Mouse (Mus musculus) T-helper 17 cell (primary cell): ENCODE measurements around the gene Fga.

Experiments used
- in situ Hi-C, 2 experiments: fragments of 300-600 bp; cut with MboI, MseI; formaldehyde crosslinking; loops; 1 replicate in 1 of 2; 2 replicates in 1 of 2; pipeline ENCODE4 v1.15.1; 2025; ENCODE audit warnings: high pct_unique_total_duplicates in 2 of 2

Fga gene

DNA sequence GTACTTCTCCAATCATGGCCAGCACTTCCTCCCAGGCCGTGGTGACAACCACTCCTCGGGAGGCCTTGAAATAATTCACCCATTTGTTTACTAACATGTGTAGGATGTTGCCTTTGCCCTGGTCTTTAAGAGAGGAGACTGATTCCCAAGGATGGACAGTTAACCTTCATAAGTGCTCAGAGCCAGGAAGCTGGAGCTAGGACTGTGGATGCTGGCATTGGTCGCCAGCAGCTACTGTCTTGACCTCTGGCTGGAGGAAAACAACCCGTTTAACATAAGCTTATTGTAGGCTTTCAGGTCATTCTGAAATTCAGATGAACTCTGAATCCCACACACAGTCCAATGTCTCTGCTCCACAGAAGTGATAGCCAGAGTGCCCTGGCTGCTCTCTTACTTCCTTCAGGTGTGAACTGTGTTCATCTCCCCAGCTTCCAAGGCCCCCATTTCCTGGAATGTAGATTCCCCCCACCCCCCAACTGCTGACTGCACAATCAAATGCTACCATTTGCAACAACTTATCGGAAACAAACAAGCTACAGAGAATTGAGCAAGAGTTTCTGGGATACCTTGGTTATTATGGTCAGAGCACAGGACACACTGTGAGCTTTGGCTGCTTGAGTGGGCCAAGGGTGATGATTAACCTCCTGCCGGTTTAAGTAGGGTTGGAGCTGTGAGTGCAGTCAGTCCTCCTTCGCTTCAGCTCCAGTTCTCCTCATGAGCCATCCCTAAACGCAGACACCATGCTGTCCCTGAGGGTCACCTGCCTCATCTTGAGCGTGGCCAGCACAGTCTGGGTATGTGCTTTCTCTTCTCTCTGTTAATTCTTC is at the start of gene Fga:
Fga (plus strand) TSS at position 602 of the 827 bp plus-strand sequence.
- in situ Hi-C loops: no loop called here

DNA sequence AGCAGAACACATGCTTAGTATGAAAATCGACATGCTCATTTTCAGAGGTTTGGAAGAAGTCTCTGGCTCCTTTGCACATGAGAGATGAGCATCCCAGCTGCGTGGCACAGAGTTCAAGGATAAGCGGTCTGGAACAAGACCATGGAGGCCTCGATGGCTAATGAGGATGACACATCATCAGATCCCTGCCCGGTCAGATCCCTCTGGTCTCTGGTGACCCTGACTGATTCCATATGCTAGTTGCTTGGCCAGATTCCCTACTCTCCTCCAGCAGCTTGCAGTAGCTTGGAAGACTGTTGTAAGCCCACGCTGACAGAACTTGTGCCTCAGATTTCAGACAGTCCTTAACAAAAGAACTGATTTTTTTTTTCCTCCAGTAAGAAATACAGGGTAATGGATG is 45.1 kb upstream of the Fga start:
- in situ Hi-C loops: no loop called here

DNA sequence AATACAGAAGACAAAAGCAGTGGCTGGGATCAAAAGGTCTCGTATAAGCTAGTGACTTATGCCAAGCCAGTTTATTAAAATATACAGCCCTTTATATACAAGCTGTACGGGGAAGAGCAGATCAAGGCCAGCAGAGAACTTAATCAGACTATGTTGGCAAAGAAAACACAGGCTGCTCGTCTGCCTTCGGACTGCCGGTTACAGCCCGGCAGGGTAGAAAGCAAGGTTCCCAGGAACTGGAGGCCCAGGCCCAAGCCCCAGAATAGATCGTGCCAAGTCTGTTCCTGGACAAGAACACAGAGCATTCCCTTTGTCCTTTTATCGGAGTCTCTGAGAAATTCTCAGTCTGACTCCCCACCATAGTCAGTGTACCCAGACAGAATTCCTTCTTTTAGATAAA is 44.0 kb upstream of the Fga start:
- in situ Hi-C loops: no loop called here

DNA sequence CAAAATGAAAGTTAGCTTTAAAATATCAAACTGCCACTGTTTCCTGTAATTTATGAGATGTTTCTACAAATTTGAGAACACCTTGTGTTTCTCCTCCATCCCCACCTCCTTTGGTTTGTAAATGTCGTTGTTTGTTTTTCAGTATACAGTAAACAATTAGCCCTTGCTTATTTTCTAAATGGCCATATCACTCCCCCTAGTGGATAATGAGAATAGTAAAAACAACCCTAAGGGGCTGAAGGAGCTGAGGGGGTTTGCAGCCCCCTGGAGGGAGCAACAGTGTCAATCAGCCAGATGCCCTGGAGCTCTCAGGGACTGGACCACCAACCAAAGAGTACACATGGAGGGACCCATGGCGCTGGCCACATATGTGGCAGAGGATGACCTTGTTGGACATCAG is 41.0 kb upstream of the Fga start:
- in situ Hi-C loops: no loop called here

DNA sequence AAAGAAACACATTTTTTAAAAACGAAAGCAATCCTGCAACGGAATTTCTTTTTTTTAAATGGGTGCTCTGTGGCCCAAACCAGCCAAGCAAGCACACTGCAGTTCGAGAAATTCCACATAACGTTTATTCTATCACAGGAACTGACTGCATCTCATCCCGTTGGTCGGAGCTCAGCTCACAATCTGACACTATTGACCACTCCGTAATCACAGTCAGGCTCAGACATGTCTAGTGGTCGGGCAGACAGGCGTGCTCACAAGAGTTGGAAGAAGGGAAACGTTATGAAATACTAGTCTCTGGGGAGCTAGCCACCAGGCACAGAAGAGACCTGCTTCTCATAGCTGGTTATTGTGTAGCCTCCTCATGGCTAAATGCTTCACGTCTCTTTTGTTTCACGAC is 33.9 kb upstream of the Fga start:
- in situ Hi-C loops: no loop called here

DNA sequence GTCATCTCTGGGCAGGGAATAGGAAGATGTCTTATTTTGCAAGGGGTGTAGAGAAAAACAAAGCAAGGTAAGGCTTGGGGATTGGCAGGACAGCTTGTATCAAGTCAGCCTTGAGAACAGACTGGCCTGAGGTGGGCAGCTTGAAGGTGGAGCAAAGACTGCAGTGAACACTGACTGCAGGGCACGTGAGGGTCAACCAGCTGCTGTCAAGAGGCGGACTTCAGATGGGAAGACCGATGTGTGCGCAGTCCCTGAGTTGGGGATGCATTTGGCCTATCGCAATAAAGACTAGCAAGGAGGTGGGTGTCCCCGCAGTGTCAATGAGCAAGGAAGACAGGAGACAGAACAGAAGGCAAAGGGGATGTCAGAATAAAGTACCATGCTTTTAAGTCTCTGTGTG is 32.9 kb upstream of the Fga start:
- in situ Hi-C loops: no loop called here

DNA sequence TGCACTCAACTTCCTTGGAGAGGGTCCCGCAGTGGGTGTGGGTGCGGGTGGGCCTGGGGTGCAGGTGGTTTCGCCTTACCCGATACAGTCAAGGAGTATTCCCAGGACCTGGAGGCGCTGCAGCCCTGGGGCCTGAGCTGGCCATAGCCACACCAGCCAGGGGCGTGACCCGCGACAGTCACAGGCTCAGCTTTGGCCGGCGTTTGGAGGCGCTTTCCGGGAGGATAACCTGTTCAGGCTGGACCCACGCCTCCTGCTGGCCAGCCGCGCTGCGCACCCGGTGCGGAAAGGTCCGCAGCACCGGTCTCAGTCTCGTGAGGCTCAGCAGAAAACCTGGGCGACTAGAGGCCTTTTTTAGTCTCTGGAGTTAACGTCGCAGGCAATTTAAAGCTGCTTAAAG is 30.5 kb upstream of the Fga start:
- in situ Hi-C loops: loop anchor here in 1 of 2 experiments (5.0 kb wide), 1 partner anchor 277 kb away; no protein-coding TSS in a partner anchor

DNA sequence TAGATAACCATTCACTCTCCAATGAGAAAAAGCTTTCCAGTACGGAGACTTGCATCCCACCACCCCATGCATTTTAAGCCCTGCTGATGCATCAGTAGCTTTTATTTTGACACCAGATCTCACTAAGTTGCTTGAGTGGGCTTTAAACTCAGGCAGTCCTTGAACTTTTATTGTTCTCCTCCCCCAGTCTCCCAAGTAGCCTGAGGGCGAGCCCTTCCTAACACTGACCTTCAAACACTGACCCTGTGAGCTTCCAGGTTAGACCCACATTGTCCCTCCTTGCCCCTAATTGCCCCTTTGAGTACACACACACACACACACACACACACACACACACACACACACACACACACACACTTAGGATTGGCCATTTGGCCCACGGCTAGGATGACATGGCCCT is 29.2 kb upstream of the Fga start:
- in situ Hi-C loops: loop anchor here in 1 of 2 experiments (5.0 kb wide), 1 partner anchor 276 kb away; no protein-coding TSS in a partner anchor

DNA sequence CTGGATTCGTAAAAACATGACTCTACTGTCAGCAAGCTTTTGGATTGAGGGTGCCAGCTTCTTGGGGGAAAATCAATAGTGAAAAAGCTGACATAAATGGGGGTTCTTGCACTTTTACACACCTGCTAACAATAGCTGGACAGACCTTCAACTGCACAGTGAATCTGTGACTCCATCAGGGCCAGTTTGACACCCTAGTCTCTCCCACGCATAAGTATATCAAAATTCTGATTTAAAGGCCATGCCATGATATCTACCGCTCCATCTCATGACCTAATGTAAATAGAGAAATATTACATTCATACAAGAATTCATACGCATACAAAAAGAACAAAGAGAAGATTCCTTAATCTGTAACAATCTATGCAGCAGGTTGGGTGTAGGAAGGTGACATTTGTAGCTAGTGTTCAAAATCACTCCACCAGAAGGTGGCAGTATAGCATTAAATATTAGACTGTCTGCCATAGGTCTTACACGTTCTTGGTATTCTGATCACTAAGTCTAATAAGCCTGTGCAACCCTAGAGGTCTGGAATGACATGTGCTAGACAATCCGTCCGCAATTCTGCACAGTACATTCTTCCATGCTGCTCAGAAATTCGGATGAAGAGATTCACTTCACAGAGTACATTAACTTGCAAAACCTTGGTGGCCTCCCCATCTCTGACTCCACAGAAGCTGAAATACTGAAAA is 27.0 kb upstream of the Fga start:
- in situ Hi-C loops: loop anchor here in 1 of 2 experiments (5.0 kb wide), 1 partner anchor 273 kb away; no protein-coding TSS in a partner anchor

DNA sequence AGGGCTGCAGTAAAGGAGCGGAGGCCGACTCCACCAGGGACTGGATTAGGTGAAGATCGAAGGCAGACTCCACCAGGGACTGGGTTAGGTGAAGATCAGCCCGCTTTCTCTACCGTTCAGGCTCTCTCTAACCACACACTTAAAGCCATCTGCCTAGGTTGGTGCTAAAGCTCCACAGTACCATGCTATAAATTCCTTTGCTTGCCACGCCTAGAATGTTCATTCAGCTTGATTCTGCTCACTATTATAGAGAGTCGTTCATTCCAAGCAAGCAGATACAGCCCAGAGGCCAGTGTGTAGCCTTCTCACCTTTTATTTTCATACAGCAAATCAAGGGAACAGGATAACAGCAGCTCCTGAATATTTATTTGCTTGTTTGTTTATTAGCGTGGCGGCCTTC is 25.9 kb upstream of the Fga start:
- in situ Hi-C loops: loop anchor here (5.0 to 10.0 kb wide), 4 partner anchors 48 to 695 kb away; no protein-coding TSS in a partner anchor

DNA sequence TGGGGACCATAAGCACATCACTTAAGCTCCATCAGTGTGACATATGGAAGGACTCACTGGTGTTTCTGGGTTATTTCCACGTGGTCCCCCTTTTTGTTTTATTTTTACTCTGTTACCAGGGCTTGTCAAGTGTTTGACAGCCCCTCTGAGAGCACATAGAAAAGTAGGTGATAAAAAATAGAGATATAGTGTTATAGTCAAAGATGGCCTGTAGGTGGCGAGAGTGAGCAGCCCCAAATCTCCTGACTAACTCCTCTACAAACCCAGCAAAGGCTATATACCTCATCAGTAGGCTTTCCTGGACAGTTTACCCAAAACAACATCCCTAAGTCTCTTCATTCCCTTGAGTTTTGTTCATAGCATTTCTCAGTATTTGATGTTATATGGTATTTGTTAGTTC is 23.7 kb upstream of the Fga start:
- in situ Hi-C loops: loop anchor here in 1 of 2 experiments (5.0 to 10.0 kb wide), 4 partner anchors 50 to 693 kb away; no protein-coding TSS in a partner anchor

DNA sequence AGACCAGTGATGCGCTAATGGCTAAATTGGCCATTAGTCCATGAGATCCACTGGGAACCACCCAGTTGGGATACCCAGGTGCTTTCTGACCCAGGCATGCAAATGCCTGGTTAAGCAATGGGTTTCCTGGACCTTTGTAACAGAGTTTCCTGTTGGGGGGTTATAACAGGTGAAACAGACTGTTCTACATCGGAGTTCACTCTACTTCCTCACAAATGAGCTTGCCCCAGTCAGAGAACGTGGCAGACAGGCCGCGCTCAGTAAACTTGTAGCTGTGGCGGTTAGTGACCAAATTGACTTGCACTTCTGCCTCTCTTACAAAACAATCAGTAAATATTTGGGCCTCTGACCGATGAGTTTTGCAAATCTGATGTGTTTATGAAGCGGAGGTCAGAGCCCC is 22.8 kb upstream of the Fga start:
- in situ Hi-C loops: loop anchor here in 1 of 2 experiments (5.0 to 10.0 kb wide), 4 partner anchors 51 to 692 kb away; no protein-coding TSS in a partner anchor

DNA sequence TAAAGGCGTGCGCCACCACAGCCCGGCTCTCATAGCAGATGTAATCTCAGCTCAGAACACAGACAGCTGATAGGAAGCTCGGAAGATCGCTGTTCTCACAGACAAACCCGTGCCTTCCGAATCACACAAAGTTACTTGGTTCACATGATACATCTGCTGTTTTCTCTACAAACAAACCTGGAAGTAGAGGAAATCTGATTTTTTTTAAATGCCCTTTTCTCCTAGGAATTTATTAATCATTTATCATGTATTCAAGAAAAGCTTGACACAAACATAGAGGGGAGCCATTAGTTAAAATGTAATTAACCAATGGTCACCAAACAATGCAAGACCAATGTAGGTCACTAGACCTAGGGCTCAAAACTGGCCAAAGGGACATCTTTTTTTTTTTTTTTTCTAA is 21.1 kb upstream of the Fga start:
- in situ Hi-C loops: loop anchor here in 1 of 2 experiments (5.0 to 10.0 kb wide), 5 partner anchors 48 to 690 kb away; no protein-coding TSS in a partner anchor

DNA sequence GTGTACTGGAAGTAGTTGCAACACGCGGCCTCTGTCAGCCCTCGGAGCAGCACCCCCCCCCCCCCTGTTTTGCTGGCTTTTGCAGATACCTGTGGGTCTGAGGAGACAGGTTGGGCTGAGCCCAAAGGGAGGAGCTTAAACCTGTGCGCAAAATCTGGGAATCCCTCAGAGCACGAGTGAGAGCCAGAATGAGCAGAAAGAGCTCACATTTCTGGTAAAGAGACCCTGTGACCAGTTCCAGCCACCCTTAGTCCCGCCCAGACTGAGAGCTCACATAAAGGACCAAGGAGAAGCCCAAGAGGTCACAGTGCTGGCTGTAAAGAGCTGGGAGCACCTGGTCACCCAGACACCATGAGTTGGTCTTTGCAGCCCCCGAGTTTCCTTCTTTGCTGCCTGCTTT is 18.3 kb upstream of the Fga start, which contains the start of gene Fgg:
Fgg (plus strand) TSS at position 168 of the 400 bp plus-strand sequence.
- in situ Hi-C loops: loop anchor here in 1 of 2 experiments (5.0 to 10.0 kb wide), 2 partner anchors 45 to 687 kb away; no protein-coding TSS in a partner anchor

DNA sequence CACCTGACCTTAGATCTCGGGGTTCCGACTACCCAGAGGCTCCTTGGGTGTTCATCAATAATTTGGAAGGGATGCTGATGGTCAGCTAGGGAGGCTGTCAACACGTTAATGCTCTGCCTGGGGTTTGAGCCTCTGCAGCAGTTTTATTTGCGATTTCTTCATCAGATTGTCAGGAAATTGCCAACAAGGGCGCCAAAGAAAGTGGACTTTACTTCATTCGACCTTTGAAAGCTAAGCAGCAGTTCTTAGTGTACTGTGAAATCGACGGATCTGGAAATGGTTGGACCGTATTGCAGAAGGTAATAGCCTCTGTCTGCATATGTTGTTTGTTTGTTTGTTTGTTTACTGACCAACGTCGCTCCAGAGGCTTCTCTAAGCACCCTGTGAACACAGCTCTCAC is 15.6 kb upstream of the Fga start:
- in situ Hi-C loops: loop anchor here in 1 of 2 experiments (5.0 kb wide), 1 partner anchor 42 kb away; no protein-coding TSS in a partner anchor

DNA sequence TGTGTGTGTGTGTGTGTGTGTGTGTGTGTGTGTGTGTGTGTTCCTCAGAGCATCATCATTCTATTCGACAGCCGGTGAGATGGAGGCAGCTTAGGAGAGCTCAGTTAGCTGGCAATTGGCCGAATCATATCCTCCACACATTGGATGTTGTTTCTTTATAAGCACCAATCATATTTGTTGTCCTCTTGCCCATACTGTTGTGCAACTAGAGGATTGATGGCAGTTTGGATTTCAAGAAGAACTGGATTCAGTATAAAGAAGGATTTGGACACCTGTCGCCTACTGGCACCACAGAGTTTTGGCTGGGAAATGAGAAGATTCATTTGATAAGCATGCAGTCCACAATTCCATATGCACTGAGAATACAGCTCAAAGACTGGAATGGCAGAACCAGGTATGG is 14.7 kb upstream of the Fga start:
- in situ Hi-C loops: loop anchor here in 1 of 2 experiments (5.0 kb wide), 1 partner anchor 41 kb away; no protein-coding TSS in a partner anchor

DNA sequence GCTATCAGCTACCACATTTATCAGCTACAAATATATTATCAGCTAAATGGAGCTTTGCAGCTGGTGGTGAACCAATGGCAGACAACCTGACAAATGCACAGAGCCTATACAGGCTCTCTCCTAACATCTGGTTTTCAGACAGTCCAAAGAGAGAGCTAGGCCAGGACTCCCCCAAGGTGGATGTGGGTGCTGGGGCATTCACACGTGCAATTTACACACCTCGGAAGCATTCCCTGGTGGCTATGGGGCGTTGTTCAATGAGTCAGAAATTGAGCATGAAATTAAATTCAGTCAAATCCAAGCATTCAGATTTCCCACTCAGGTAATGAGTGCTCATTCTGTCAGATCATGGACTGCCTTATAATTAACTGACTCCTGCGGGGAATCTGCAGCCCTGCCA is 14.3 kb upstream of the Fga start:
- in situ Hi-C loops: loop anchor here in 1 of 2 experiments (5.0 kb wide), 1 partner anchor 41 kb away; no protein-coding TSS in a partner anchor

DNA sequence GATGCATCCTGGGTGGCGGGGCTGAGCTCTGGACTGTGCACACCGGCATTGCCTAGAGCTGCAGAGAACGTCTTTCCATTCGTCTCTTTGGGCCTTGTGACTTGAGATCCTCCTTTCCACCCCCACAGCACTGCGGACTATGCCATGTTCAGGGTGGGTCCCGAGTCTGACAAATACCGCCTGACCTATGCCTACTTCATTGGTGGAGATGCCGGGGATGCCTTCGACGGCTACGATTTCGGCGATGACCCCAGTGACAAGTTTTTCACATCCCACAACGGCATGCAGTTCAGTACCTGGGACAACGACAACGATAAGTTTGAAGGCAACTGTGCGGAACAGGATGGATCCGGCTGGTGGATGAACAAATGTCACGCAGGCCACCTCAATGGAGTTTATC is 13.2 kb upstream of the Fga start:
- in situ Hi-C loops: loop anchor here in 1 of 2 experiments (5.0 kb wide), 1 partner anchor 40 kb away; no protein-coding TSS in a partner anchor

DNA sequence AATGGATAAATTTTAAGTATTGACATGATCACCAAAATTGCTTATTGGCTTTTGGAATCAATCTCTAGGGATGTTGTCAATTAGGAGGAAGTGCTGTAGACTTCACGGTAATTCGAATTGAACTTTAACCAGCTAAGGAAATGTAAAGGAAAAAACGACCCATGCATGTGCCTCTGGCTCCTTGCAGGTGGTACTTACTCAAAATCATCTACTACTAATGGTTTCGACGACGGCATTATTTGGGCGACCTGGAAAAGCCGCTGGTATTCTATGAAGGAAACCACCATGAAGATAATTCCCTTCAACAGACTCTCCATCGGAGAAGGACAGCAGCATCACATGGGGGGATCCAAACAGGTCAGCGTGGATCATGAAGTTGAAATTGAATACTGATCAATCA is 11.9 kb upstream of the Fga start:
- in situ Hi-C loops: loop anchor here in 1 of 2 experiments (5.0 kb wide), 1 partner anchor 38 kb away; no protein-coding TSS in a partner anchor

DNA sequence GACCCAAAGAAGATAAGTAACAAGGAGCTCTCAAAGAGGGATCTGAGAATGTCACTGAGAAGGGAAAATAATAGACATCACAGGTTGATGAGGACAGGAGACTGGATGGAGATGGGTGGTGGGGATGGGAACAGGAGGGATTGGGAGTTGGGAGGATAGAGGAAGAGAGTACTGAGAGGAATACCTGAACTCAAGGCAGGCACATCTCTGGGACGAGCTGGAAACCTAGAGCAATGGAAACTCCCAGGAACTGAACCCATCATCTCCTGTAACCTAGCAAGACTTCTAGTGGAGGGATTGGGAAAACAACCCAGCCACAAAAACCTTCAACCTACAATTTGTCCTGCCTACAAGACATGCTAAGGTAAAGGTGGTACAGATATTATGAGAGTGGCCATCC is 9.6 kb upstream of the Fga start:
- in situ Hi-C loops: no loop called here

DNA sequence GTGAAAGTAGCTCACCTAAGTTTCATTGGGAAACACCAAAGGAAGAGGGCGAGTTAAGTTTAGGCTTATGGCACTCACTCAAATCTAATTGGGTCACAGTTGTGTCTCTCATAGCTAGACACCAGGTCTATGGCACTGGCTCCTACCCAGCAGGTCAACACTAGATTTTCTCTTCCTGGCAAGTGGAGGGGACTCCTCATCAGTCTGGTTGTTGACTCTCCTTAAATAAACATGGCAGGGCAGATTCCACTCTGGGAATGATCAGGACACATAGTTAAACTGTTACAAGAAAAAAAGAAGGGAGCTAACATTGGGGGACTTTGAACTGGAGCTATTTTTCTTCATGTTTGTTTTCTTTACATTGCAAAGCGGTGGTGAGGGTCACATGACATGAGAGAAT is 5.5 kb upstream of the Fga start:
- in situ Hi-C loops: no loop called here

DNA sequence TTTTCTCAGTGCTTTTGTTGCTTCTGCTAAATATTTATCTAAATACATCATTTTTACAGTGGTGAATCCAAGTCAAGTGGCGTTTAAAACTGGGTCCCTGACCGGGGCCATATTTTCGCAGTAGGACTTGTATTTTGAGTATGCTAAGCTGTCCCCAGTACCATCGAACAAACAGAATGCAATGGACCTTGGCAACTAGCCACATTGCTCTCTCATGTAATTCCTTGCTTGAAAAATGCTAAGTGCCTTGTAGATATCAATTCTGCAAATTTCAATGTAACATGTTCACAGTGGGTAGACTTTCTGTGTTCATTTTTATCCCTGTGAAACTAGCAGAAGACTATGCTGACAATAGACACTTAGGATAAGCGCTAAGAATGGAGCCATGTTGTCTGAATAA is 4.7 kb upstream of the Fga start:
- in situ Hi-C loops: no loop called here
